Mouse (Mus musculus) midbrain, embryonic 16.5 days (tissue): ENCODE data around the gene Gm21891. TPM values are rescaled to one million over a fixed set of nuclear protein-coding genes. Genes with fewer than 3 reads are reported as not detected.
"Not testable (repeated sequence)": the region's sequence is repeated elsewhere in the genome, so short reads cannot be mapped to it uniquely, and the experiment has no call there.

Experiments
- ATAC-seq: fragments of 200-750 bp; cut with Nextera tagmentation; 2 replicates; pipeline ENCODE4 v1.8.0; 2017; ENCODE audit warnings: moderate TSS enrichment
- H3K27ac ChIP-seq: fragments of 300-500 bp; sonication (generic); 2 replicates; pipeline ENCODE4 v1.5.1; 2014; ENCODE audit warnings: mild to moderate bottlenecking, low read length, mixed read lengths
- H3K27me3 ChIP-seq: fragments of 300-500 bp; sonication (generic); 2 replicates; pipeline ENCODE4 v1.6.1; 2014; ENCODE audit warnings: low read depth, low read length, mixed read lengths; ENCODE audit not compliant: control insufficient read depth, insufficient read depth
- H3K36me3 ChIP-seq: fragments of 300-500 bp; sonication (generic); 2 replicates; pipeline ENCODE4 v1.6.1; 2014; ENCODE audit warnings: mild to moderate bottlenecking, low read length, moderate library complexity, mixed read lengths; ENCODE audit not compliant: control insufficient read depth, insufficient read depth
- H3K4me1 ChIP-seq: fragments of 300-500 bp; sonication (generic); 2 replicates; pipeline ENCODE4 v1.6.1; 2014; ENCODE audit warnings: mild to moderate bottlenecking, low read length, mixed read lengths; ENCODE audit not compliant: control insufficient read depth, insufficient read depth
- H3K4me2 ChIP-seq: fragments of 300-500 bp; sonication (generic); 2 replicates; pipeline ENCODE4 v1.6.1; 2014; ENCODE audit warnings: mild to moderate bottlenecking, low read length, mixed read lengths
- H3K4me3 ChIP-seq: fragments of 300-500 bp; sonication (generic); 2 replicates; pipeline ENCODE4 v1.5.1; 2014; ENCODE audit warnings: low read depth, mild to moderate bottlenecking, low read length, moderate library complexity, mixed read lengths
- H3K9ac ChIP-seq: fragments of 300-500 bp; sonication (generic); 2 replicates; pipeline ENCODE4 v1.6.1; 2014; ENCODE audit warnings: low read depth, low read length, mixed read lengths
- H3K9me3 ChIP-seq: fragments of 300-500 bp; sonication (generic); replicated peaks from 2 replicates; pipeline ENCODE4 v1.6.1; 2014; ENCODE audit warnings: mild to moderate bottlenecking, low read length, mixed read lengths; ENCODE audit not compliant: control insufficient read depth, poor library complexity, severe bottlenecking
- WGBS: fragments of 180-500 bp; shearing (Covaris S2); extraction: QIAGEN DNeasy Blood & Tissue Kit; methylation state at CpG from one replicate; pipeline ENCODE4 v1.1.7; 2014; 5-methylcytosine and 5-hydroxymethylcytosine counted together
- polyA plus RNA-seq: library from polyadenylated mRNA; unstranded; fragments of >200 nt; fragmentation: Nextera tagmentation; extraction: Ambion mirVana; gene quantifications from 2 replicates; pipeline ENCODE4 v1.2.1, GENCODE M21; 2015

The Gm21891 gene
- not detected in 2 replicates for polyA plus RNA-seq

DNA sequence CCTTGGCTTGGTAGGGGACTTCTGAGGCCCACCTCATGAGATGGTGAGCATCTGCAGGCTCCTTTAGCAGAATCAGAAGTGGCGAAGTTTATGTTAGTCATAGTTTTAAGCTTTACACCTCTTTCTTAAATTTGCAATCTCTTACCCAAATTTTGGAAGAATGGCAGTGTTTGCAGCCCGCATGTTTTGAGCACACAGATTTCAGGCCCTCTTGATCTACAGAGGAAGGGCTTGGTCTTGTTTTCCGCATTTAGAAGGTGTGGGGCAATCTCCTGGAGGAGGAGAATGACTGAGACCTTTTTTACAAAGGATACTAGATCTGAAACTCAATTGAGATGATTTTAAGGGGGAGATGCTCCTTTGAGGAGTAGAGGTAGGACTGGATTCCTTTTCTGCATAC lies at the start of gene Gm21891:
TSS of gene Gm21891 (minus strand) at position 101 of the 400 bp plus-strand sequence.
- not testable (repeated sequence) for H3K4me3 ChIP-seq, H3K36me3 ChIP-seq, H3K27ac ChIP-seq, H3K4me1 ChIP-seq, ATAC-seq, H3K9me3 ChIP-seq, H3K9ac ChIP-seq, H3K27me3 ChIP-seq, H3K4me2 ChIP-seq
- WGBS: no CpG with 5 or more reads among the region's 3 CpGs

DNA sequence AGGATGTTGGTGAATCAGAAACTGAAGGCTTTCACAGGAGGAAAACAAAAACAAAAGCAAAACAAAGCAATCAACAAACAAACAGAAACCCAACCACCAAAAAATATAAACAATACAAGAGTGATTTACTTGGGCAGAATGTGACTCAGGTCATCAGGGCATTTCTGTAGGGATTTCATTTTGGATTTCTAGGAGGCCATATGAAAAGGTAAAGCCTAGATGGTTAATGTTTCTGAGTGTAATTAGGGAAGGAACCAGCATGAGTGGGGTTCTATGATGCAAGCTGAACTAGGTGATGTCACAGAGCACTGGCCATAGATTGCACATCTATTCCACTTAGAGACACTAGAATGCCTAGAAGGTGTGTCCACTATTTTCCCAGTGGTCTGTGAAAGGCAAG lies 28.4 kb upstream of the Gm21891 start, which contains the start of gene Gm21425:
TSS of gene Gm21425 (plus strand) at position 301 of the 400 bp plus-strand sequence.
- not testable (repeated sequence) for H3K36me3 ChIP-seq, H3K27ac ChIP-seq, H3K4me1 ChIP-seq, H3K4me2 ChIP-seq, H3K9ac ChIP-seq, ATAC-seq, H3K27me3 ChIP-seq, H3K9me3 ChIP-seq, H3K4me3 ChIP-seq

Other genes with a start within 250 kb of the Gm21891 start
- not detected in 2 replicates for gene Gm20807, start 90.6 kb downstream of the Gm21891 start, polyA plus RNA-seq
- gene Gm21425, start 28.5 kb upstream of the Gm21891 start, polyA plus RNA-seq: not detected in 2 replicates
- gene Gm21828, start 90.4 kb upstream of the Gm21891 start, polyA plus RNA-seq: not detected in 2 replicates
- not detected in 2 replicates for gene Gm21440, start 118.9 kb upstream of the Gm21891 start, polyA plus RNA-seq
- gene Gm21454, start 119.0 kb upstream of the Gm21891 start, polyA plus RNA-seq: not detected in 2 replicates
- not detected in 2 replicates for gene Gm21725, start 215.6 kb upstream of the Gm21891 start, polyA plus RNA-seq